Mouse (Mus musculus) adrenal gland, postnatal 25 days (tissue): ENCODE results near the gene Fosl1. TPM values are rescaled to one million over a fixed set of nuclear protein-coding genes. Genes with fewer than 3 reads are reported as not detected.
"Not testable (repeated sequence)": the region's sequence is repeated elsewhere in the genome, so short reads cannot be mapped to it uniquely, and the experiment has no call there.

Source experiments
- DNase-seq: peaks from one replicate; pipeline ENCODE4 v3.0.0; 2021; ENCODE audit warnings: mixed read lengths
- long read RNA-seq: library from polyadenylated mRNA; stranded (forward); transcript quantifications from one replicate; pipeline ENCODE4 v2.0.0, GENCODE M21; 2021
- total RNA-seq: library from RNA; stranded (reverse); gene quantifications from 2 replicates; pipeline ENCODE4 v1.2.3, GENCODE M21; 2021

Fosl1 gene
- not detected in 2 replicates for total RNA-seq
- long read RNA-seq, result 0 reads

- peak; percentile 73 for DNase-seq
Measured at GRCm38 (mm10) chr19:5447515-5448353, at the start of gene Fosl1. Fosl1 (plus strand) TSS chr19:5447547.

GRCm38 (mm10) chr19:5401073-5401472 is 46.3 kb upstream of the Fosl1 start:
- DNase-seq, result not testable (repeated sequence)

DNA sequence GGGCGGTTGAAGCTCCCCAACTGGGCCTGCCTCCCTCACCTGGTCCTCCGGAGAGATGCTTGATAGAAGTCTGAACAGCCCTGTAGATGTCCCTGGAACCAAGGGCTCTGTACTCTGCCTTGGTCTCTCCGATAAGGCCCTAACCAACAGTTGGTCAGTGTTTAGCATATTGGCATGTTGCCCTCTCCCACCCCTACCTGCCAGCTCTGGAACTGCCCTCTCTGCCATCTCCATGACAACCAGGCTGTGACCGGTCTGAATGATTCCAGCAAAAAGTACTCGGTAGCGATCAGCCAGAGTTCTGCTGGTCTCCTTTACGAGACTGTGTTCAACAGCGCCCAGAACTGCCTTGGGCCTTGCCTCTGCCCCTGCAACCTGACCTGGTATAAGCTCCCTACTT is 45.1 kb upstream of the Fosl1 start, which contains the start of gene Tsga10ip:
Gene Tsga10ip (minus strand): TSS at position 234 of the 400 bp plus-strand sequence.
- DNase-seq, result no peak

- no peak for DNase-seq
Measured at GRCm38 (mm10) chr19:5405924-5406323, 41.4 kb upstream of the Fosl1 start.

GRCm38 (mm10) chr19:5406531-5407126 is 40.7 kb upstream of the Fosl1 start:
- DNase-seq, result peak; percentile 35

- peak; percentile 60 for DNase-seq
Measured at GRCm38 (mm10) chr19:5407133-5407532, 40.2 kb upstream of the Fosl1 start.

GRCm38 (mm10) chr19:5408057-5409001 is 39.0 kb upstream of the Fosl1 start:
- no peak for DNase-seq

DNA sequence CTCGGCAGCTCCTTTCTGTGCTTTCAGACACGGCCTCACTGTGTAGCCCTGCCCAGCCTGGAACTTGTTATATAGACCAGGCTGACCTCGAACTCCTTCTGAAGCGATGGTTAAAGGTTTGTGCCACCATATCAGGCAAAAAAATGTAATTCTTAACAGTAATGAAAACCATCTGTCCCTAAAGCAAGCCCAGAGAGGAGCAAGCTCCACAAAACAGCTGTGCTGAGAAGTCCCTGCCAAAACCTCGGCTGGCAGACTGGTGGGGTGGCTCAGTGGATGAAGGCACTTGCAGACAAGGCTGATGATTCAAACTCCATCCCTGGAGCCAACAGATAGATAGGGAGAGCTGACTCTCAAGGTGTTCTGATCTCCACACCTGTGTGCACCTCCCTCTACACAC is 38.3 kb upstream of the Fosl1 start:
- DNase-seq, result no peak

- no peak for DNase-seq
Measured at GRCm38 (mm10) chr19:5410641-5411040, 36.7 kb upstream of the Fosl1 start.

- no peak for DNase-seq
Measured at GRCm38 (mm10) chr19:5411961-5412360, 35.4 kb upstream of the Fosl1 start.

DNA sequence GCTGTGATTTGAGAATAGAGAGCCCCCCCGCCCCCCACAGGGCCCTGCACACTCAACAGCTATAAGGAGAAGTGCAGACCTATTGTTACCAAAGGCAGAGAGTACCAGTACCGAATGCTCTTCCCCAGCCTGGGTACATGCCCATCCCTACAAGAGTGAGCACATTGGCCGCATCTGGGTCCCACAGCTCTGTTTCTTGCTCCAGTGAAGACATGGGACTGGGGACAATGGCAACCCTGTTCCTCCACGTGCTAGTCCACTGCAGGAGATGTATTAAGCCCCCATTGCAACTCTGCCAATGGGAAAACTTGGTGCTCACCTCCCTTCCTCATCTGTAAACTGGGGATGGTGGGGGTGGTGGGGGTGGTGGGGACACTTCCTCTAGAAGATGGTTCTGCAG is 33.5 kb upstream of the Fosl1 start:
- DNase-seq, result no peak

GRCm38 (mm10) chr19:5414534-5414957 is 32.8 kb upstream of the Fosl1 start:
- DNase-seq, result no peak

DNA sequence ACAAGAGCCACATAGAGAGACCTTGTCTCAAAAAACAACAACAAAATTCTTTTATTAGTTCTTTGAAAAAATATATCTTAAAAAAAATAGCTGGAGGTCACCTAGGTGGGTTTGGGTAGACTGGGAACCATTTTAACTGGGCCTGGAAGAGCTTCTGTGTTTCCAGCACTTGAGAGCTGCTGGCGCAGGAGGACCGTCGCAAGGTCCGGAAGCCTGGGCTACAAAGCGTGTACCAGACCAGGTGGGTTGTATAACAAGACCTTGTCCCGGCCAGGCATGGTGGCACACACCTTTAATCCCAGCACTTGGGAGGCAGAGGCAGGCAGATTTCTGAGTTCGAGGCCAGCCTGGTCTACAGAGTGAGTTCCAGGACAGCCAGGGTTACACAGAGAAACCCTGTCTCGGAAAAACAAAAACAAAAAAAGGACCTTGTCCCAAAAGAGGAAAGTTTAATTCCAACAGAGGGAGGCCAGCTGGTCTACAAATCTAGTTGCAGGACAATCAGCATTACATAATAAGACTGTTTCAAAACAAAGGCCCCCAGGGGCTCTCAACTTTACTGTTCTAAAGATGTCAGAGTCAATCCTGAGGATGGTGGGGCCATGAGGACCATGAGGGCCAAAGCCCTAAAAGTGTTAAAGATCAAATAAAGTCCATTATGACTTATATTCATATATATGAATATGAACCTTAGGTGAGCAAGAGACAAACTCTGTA is 28.4 kb upstream of the Fosl1 start:
- DNase-seq, result no peak

DNA sequence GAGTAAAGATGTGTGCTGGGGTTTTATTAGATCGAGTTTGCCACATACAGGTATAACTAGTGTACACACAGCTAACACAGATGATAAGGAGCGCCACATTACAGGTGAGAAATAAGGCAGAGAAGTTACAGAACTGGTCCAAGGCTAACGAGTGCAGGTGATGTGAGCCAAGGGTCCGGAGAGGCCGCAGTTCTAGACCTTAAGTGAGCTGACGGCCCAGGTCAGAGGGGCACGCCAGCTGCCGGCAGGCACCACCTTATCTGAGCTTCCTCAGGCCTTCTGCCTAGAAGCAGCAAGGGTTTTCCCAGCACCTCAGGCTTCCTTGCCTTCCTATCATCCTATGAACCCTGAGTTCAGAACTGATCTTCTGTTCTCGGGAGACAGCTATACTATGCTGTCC is 27.7 kb upstream of the Fosl1 start:
- DNase-seq, result no peak

DNA sequence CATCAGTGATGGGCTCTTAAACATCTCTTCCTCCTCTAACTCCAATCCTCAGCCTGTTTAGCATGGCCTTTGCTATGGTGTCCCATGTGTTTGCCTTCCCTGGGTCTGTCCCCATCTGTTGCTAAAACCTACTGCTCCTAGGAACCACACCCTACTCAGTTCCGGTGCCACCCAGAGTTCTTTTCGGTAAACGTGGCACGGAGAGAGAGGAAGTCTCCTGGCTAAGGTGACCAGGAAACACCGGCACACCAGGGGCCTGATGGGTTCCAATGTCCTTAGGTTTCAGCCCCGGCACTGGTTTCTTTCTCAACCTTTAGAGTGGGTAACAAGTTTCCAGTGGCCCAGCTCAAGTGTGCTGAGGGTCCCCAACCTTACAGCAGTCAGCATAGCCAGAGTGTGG is 26.8 kb upstream of the Fosl1 start:
- DNase-seq, result no peak

DNA sequence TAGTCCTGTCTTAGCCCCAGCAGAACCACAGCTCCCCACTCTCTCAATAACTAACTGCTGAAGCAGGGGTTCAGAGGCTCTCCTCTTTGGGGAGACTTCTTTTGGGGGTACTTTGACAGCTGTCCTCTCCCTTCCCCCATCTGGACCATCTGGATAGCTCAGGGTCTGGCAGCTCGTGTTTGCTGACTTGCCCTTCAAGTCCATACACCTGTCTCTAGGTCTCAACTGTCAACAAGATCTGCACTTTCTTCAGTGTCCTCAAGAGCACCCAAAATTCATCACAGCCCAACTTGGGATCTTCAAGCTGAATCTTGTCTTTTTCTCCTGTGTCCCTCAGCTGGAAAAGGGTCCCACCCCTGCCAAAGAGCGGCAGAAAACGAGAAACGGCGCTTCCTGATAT is 25.6 kb upstream of the Fosl1 start:
- no peak for DNase-seq

GRCm38 (mm10) chr19:5422267-5422666 is 25.1 kb upstream of the Fosl1 start:
- DNase-seq, result no peak

DNA sequence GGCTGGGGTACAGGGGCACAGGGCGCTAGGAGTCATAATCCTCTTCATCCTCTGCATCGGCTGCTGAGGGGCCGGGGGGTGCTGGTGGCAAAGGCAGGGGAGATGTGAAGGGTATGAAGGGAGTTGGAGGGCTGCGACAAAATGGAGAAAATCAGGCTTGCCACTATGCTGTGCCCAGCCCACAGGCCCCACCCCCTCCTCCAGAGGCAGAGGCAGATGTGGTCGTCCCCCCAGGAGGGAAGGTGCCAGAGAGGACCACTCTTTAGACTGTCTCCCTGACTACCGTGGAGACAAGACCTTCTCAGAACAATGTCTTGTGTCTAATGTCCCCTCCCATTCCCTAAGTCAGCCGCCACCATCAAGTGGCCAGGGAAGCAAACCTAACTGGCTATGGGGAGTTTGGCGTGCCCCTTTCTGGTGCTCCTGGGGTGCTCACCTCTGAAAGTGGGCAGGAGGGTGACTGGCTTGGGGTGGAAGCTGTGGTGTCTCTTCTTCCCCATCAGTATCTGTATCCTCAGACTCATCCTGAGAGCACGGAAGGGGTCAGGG is 24.4 kb upstream of the Fosl1 start:
- DNase-seq, result no peak

GRCm38 (mm10) chr19:5423561-5423960 is 23.8 kb upstream of the Fosl1 start:
- no peak for DNase-seq

DNA sequence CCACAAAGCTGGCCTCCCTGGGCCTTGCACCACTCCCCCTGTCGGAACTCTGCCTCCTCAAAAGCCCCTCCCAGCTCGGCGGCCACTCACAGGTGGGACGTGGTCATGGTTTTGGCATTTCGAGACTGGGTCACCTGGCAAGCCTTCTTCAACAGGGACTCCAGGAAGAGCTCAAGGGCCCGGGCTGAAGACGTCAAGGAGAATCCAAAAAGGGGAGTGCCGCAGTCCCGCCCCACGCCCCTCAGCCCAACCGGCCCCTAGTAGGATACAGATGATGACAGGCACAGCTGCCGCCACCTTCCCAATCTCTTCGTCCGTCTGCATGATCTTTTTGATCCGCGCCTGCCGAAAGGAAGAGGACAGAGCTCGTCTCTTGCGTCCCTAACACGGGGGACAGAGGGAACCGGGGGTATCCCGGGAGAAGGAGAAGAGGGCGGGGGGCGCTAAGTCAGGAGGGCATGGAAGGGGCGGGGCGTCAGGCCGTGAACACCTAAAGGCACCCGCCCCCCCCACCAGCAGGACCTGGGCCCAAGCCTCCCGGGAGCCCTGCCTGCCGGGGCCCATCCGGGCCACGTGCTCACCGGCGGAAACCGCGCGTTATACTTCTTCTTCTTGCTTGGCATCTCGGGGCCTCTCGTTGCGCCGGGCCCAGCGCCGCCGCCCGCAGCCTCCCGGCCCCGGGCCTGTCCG is 23.1 kb upstream of the Fosl1 start:
- peak; percentile 76 for DNase-seq
